Mouse (Mus musculus) ES-Bruce4 (cell line): ENCODE measurements around the gene Sgk2.

ENCODE experiments used
- CTCF ChIP-seq: IDR thresholded peaks from one replicate; pipeline ENCODE4 v1.8.1; 2011; ENCODE audit warnings: low read depth, low read length
- EP300 ChIP-seq: IDR thresholded peaks from 2 replicates; pipeline ENCODE4 v1.6.1; 2011; ENCODE audit warnings: low read depth, low read length; ENCODE audit not compliant: insufficient read depth
- POLR2A ChIP-seq: IDR thresholded peaks from one replicate; pipeline ENCODE4 v1.8.1; 2011; ENCODE audit warnings: low read length; ENCODE audit not compliant: insufficient read depth

DNA sequence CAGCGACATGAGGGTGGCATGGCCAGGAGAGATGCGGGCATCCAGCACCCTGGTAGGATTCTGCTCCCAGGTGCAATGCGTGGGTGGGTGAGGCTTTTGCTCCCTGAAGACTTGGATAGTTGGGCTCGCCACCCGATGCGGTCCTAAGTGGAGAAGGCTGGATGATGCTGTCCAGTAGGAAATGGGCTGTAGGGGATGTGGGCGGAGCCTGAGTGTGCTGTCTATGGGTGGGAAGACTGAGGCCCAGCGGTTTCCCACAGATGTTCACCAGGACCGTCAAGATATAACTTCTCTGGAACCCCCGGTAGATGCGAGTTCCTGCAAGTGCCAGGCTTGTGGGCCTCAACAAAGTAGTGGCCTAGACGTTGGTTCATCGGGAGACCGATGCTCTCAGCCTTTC lies 38.9 kb upstream of the Sgk2 start:
- TF ChIP-seq CTCF: no peak
- TF ChIP-seq POLR2A: no peak
- TF ChIP-seq EP300: no peak
